Mouse (Mus musculus) bone marrow macrophage, adult 2 months (primary cell): ENCODE data around the gene St14.

Source experiments
- CTCF ChIP-seq: IDR thresholded peaks from 2 replicates; pipeline ENCODE4 v1.5.1; 2012; ENCODE audit warnings: low read depth, mild to moderate bottlenecking, low read length, moderate library complexity
- POLR2A ChIP-seq: IDR thresholded peaks from 2 replicates; pipeline ENCODE4 v1.6.1; 2012; ENCODE audit warnings: mild to moderate bottlenecking, low read depth, low read length, borderline replicate concordance

GRCm38 (mm10) chr9:31130357-31131204, 1.1 kb downstream of the St14 start:
- TF ChIP-seq POLR2A (no peak), CTCF (no peak)
